Mouse (Mus musculus): Measurements from ENCODE around the gene Tdo2.

Gene Tdo2

DNA sequence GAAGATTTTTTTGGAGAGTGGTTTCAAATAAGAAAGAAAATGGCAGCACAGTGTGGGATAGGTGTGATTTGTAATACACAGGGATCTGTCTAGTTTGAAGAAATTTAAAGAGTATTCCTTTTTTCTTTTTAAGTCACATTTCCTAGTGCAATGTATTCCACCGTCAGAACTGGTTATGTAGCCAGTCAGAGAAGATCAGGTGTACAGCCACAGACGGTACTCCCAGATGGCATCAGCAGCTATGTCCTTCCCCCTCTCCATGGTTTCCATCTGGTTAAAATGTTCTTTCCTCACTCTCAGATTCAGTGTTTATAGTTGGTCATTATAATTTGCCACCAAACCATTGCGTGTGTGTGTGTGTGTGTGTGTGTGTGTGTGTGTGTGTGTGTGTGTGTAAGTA lies 32.9 kb downstream of the Tdo2 start:
- no peak for DNase-seq (ENCODE audit: low spot score)

DNA sequence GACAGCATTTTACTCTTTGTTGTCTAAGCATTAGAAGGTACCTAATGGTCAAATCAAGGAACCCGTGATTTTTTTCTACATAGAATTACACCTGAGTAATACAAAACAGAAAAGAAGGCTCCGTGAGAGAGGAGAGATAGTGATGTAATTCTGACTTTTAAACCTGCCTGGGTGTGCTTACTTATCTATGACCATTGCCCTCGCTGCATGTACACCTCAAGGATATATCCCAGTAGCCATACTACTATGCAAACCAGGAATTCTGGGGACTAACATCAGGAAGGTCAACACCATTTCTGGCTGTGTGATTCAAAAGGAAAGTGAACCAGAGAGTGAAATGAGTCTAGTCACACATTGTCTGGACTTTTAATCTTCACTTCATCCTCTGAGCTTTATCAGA lies 33.7 kb downstream of the Tdo2 start:
- DNase-seq (ENCODE audit: low spot score) = no peak

- DNase-seq (ENCODE audit: low spot score) = peak; percentile 75
Observed at GRCm38 (mm10) chr3:81938924-81939323, 37.1 kb downstream of the Tdo2 start.

DNA sequence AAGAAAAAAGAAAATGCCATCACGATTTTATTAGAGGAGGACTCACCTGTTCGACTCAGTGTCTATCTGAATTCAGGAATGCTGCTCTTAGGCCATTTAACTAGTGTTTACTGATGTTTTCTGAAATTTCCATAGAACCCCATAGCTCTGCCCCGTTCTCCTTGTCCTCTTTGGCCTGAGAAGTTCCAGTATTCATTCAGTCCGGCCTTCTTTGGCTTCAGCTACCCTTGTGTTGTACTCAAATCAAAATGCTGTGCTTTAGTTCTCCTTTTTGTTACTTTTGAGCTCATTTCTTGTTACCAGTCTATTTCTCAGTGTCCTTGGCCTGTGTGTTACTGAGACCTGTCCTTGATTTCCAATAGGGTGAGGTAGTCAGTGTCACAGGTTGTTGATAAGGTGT lies 42.7 kb downstream of the Tdo2 start:
- DNase-seq (ENCODE audit: low spot score) = peak; percentile 18

GRCm38 (mm10) chr3:81932141-81933101 lies 43.6 kb downstream of the Tdo2 start, which contains the start of gene Ctso:
Gene Ctso (plus strand): TSS chr3:81932601.
- DNase-seq (ENCODE audit: low spot score) = peak; percentile 81

- DNase-seq (ENCODE audit: low spot score) = no peak
Observed at GRCm38 (mm10) chr3:81931695-81932094, 44.3 kb downstream of the Tdo2 start.

DNA sequence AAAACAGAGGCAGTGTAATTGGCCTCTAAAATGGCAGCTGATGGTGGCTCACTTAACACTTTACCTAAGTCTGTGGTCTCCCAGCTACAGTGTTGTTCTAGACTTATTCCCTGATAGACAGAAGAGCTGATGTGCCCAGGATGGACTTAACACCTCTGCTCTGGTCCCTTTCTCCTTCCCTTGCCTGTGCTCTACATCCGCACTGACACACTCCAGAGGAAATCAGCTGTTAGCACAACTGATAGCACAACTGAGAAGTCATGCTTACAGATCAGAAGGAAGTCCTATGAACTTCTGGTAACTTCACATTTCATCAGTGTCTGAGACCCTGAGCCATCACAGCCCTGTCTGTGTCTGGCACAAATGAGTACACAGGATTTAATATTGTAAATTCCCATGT lies 46.9 kb downstream of the Tdo2 start:
- DNase-seq (ENCODE audit: low spot score) = no peak

DNA sequence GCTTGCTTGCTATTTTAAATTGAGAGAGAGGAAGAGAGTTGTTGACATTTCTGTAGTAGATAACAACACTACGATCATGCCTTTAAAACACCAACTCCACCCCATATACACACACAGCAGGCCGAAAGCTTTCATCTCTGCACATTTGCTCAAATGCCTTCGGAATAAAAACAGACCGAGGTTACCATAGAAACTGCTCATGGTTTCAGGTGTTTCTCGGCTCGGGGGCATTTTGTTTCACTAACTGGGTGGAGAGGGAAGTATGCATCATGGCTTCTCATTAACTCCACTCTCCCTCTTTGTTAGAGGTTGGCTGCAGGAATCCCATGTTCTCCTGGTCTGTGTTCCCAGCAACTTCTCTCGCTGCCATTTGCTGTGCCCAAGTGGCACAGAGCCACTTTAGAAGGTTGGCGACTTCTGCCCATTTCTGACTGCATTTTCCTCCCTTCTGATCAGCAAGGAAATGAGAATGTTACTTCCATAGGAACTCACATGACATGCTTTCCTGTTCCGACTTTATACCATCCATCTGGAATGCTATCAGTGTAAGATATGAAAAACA lies 49.2 kb downstream of the Tdo2 start:
- DNase-seq (ENCODE audit: low spot score) = no peak

DNA sequence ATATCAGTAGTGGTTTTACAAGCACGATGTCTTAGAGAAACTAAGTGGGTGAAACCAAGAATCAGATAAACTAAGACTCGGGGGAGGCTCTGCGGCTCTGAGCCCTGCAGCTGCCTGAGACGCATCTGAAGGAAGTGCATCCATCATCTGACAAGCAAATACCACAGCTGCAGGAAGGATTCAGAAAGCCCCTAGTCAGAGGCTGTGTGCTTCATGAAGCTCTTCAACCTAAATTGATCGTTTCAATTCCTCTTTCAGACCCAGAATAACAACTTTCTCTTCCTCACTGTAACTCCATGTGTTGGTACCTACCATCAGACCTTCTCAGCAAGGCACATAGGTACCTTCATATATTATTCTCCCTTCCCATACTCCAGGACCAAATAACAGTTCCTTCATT lies 50.1 kb downstream of the Tdo2 start:
- no peak for DNase-seq (ENCODE audit: low spot score)

DNA sequence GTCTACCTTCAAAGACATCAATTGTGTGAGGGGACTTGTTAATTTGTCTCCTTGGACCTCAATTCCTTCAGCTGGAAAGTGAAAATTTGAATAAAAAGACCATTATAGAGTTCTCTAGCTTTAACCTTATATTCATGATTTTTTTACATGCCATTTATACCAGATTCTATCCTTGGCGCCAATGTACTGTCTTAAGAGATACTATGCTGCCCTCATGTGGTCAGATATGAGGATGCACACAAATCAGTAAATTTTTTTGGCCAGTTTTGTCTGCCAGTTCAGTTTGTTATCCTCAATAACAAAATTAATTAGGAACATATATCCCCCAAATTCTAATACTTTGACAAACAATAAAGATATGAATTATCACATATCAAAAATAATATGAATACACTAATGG lies 51.1 kb downstream of the Tdo2 start:
- DNase-seq (ENCODE audit: low spot score) = no peak

DNA sequence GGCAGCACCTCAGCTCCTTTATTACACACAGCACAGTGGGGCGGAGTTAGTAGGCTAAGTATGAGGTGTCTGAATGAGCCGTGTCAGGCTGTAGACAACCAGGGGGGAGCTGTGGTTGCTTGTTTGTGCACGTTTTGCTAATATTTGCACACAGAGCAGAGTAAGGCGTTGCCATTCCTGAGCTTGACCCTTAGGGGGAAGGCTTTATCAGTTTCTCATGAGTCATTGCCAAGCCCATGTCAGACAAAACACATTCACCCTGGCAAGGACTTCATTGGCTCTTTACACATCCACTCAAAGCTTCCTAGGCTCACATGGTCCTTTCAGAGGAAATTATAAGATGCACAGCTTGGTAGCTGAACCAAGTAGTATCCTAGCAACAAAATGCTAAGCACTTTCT lies 53.1 kb downstream of the Tdo2 start:
- DNase-seq (ENCODE audit: low spot score) = no peak

DNA sequence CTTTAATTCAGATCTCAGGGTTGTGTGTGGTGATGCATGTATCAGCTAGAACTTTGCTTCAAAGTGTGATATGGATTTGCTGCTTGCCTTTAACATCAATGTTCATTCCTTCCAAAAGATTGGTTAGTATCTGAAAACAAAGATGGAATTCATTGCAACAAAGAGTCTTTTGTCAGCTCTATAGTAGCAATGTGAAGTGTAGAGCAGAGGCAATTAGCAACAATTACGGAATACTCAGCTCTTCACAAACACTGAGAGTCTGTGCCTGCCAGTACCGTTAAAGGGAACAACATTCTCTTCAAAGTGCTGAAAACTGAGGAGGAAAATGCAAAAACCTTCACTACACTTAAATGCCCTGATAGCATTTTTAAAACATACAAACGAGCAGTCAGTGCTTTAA lies 56.3 kb downstream of the Tdo2 start:
- no peak for DNase-seq (ENCODE audit: low spot score)

DNA sequence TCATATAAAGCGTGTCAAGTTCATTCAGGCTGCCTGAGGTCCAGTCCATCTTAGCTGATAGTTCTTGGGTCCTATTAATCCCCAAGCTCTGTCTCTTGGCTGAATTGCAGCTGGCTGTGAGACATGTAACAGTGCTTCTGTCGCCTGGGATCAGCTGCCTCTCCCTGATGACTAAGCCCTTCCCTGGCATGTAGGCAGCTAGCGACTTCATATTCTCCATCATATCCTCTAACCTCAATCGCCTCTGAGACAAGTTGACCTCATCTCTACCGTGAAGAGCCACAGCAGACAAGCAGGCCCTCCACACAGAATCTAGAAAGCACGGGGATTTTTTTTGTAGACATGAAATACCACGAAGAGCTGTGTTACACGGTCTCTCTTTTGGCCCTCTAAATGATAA lies 57.8 kb downstream of the Tdo2 start:
- DNase-seq (ENCODE audit: low spot score) = no peak

GRCm38 (mm10) chr3:81917354-81917935 lies 58.6 kb downstream of the Tdo2 start:
- no peak for DNase-seq (ENCODE audit: low spot score)

GRCm38 (mm10) chr3:81916030-81916686 lies 59.8 kb downstream of the Tdo2 start:
- DNase-seq (ENCODE audit: low spot score) = no peak

DNA sequence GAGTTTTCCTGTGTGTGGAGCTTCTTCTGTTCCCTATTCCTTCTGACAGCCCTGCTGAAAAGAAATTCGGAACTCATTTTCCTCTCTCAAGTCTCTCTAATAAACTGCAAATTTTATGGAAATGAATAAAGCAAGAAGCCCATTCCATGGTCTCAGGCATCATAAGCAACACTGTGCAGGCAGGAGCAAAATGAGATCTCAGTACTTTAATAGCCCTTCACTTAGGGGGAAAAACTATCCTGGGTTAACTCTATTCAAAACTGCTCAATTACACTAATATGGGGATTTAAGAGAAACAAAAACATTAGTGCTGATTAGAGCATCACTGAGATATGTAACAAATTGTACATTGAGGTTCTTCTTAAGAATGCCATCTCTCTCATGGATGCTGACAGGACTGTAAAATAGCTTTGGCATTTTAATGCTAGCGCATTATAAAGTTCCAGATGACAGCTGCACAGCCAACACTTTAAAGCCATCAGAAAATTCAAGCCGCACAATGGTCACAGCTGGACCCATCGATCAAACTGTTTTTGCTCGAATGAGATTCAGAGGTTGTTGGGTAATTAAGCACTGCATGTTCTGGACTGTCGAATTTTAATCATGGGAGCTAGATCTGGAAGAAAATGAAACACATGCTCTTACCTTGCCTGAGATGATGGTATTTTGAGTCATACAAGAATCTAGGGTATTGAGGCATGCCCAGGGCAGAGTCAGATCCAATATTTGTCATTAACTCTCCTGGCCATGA lies 65.5 kb downstream of the Tdo2 start:
- no peak for DNase-seq (ENCODE audit: low spot score)
